Mouse (Mus musculus) spleen, embryonic (tissue): ENCODE data around the gene Hyls1.

Source experiments
- CTCF ChIA-PET: fragments of 350-600 bp; sonication (Branson Sonifier 250); formaldehyde crosslinking; loops from one replicate; lab custom pipeline; 2022; lab: Charles Lee

Hyls1 gene

GRCm38 (mm10) chr9:35544666-35545065, 25.5 kb downstream of the Hyls1 start:
- CTCF ChIA-PET = no interaction called here

- CTCF ChIA-PET = interaction anchor here (0.7 to 1.1 kb wide), 2 partner anchors 9 to 88 kb away, joined by 3 to 5 read pairs; no protein-coding TSS in a partner anchor
Measured at GRCm38 (mm10) chr9:35543099-35543860, 26.9 kb downstream of the Hyls1 start.

GRCm38 (mm10) chr9:35541941-35542340, 28.3 kb downstream of the Hyls1 start:
- CTCF ChIA-PET = interaction anchor here (0.6 to 0.7 kb wide), 3 partner anchors 47 to 665 kb away, joined by 3 read pairs; no protein-coding TSS in a partner anchor

GRCm38 (mm10) chr9:35541488-35541887, 28.7 kb downstream of the Hyls1 start:
- CTCF ChIA-PET = interaction anchor here (0.6 to 0.7 kb wide), 2 partner anchors 48 to 383 kb away, joined by 3 to 9 read pairs; no protein-coding TSS in a partner anchor

- CTCF ChIA-PET = interaction anchor here (0.6 kb wide), 1 partner anchor 383 kb away, joined by 9 read pairs; no protein-coding TSS in a partner anchor
Measured at GRCm38 (mm10) chr9:35541024-35541423, 29.2 kb downstream of the Hyls1 start.

GRCm38 (mm10) chr9:35539001-35539750, 31.0 kb downstream of the Hyls1 start:
- CTCF ChIA-PET = interaction anchor here (0.6 kb wide), 1 partner anchor 119 kb away, joined by 4 read pairs; no protein-coding TSS in a partner anchor

GRCm38 (mm10) chr9:35535876-35536275, 34.3 kb downstream of the Hyls1 start:
- CTCF ChIA-PET = no interaction called here

- CTCF ChIA-PET = interaction anchor here (1.1 kb wide), 1 partner anchor 265 kb away, joined by 4 read pairs; no protein-coding TSS in a partner anchor
Measured at GRCm38 (mm10) chr9:35535110-35535509, 35.1 kb downstream of the Hyls1 start.

- CTCF ChIA-PET = no interaction called here
Measured at GRCm38 (mm10) chr9:35533266-35533665, 36.9 kb downstream of the Hyls1 start.

- CTCF ChIA-PET = no interaction called here
Measured at GRCm38 (mm10) chr9:35529796-35530195, 40.4 kb downstream of the Hyls1 start.

GRCm38 (mm10) chr9:35529141-35529540, 41.1 kb downstream of the Hyls1 start:
- CTCF ChIA-PET = interaction anchor here (0.6 kb wide), 1 partner anchor 1251 kb away, joined by 5 read pairs; no protein-coding TSS in a partner anchor

GRCm38 (mm10) chr9:35523941-35524411, 46.2 kb downstream of the Hyls1 start:
- CTCF ChIA-PET = interaction anchor here (0.5 kb wide), 1 partner anchor 1913 kb away, joined by 3 read pairs; no protein-coding TSS in a partner anchor

GRCm38 (mm10) chr9:35523541-35523940, 46.7 kb downstream of the Hyls1 start:
- CTCF ChIA-PET = interaction anchor here (0.5 kb wide), 1 partner anchor 1914 kb away, joined by 3 read pairs; no protein-coding TSS in a partner anchor

- CTCF ChIA-PET = interaction anchor here (0.7 kb wide), 2 partner anchors 37 to 542 kb away, joined by 3 read pairs; no protein-coding TSS in a partner anchor
Measured at GRCm38 (mm10) chr9:35522821-35523515, 47.2 kb downstream of the Hyls1 start.

- CTCF ChIA-PET = no interaction called here
Measured at GRCm38 (mm10) chr9:35522241-35522640, 48.0 kb downstream of the Hyls1 start.

GRCm38 (mm10) chr9:35520631-35521348, 49.4 kb downstream of the Hyls1 start:
- CTCF ChIA-PET = no interaction called here

- CTCF ChIA-PET = interaction anchor here (0.6 kb wide), 1 partner anchor 91 kb away, joined by 3 read pairs; no protein-coding TSS in a partner anchor
Measured at GRCm38 (mm10) chr9:35518169-35518568, 52.0 kb downstream of the Hyls1 start, which contains the start of gene Gm1113. Gene Gm1113 (minus strand): TSS chr9:35518269.

GRCm38 (mm10) chr9:35516711-35517110, 53.5 kb downstream of the Hyls1 start:
- CTCF ChIA-PET = no interaction called here

GRCm38 (mm10) chr9:35516182-35516581, 54.0 kb downstream of the Hyls1 start:
- CTCF ChIA-PET = no interaction called here

- CTCF ChIA-PET = no interaction called here
Measured at GRCm38 (mm10) chr9:35513900-35514299, 56.3 kb downstream of the Hyls1 start.
